Mouse (Mus musculus) urinary bladder, postnatal 4 days (tissue): ENCODE results near the gene Phldb3.
A peak's percentile ranks its signal among the peaks of the same experiment; 100 is the strongest.
"Not testable (repeated sequence)": the region's sequence is repeated elsewhere in the genome, so short reads cannot be mapped to it uniquely, and the experiment has no call there.

ENCODE experiments used
- DNase-seq, 2 experiments: peaks; one replicate each; pipeline ENCODE4 v3.0.0; 2021 to 2022; ENCODE audit warnings: low spot score in 2 of 2

Gene Phldb3

DNA sequence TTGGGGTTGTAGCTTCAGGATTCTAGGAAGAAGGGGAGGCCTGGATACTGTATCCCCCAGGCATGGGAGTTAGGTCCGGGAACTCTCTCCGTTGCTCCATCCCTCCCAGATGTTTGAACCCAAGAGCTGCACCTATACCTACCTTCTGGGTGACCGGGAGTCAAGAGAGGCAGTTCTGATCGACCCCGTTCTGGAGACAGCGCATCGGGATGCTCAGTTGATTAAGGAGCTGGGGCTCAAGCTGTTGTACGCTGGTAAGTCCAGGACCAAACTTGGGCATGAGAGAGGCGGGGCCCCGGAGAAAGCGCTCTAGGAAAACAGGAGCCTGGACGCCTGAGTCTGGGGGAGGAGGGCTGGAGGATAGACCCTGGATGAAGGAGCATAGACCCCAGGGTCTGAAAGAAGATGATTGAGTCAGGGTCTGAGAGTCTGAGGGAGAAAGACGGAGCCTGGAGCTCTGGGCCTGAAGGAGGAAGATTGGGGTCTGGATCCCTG, 16.2 kb upstream of the Phldb3 start:
- no peak for DNase-seq

DNA sequence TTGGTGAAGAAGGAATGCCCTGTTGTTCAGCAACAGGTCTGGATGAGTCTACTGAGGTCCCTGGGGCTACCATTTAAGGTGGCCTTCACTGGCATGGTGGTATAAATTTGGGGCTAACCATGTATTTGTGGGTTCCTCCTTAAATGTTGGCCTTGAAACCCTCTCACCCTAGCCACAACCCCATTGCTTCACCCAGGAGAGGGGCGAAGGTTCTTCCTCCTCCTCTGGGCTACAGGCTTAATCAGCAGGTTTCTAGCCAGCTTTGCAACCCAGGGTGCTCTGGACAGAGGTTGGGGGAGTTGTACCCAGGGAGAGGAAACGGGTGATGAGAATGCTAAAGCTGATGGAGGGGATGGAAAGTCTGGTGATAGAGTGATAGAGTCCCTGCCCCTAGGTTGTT, 15.1 kb upstream of the Phldb3 start:
- no peak for DNase-seq

DNA sequence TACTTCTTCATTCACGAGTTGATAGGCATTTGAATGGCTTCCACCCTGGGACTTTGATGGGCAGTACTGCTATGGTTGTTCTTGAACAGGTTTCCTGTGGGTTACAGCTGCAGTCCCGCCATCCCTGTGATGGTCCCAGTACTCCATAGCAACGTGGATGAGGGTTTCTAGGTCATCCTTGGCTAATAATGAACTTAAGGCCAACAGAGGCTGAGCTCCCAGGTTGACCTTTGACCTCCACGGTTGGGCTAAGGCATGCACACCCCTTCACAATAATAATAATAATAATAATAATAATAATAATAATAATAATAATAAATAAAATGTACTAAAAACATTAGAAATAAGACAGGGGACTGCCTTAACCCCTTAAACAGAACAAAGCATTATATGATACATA, 12.4 kb upstream of the Phldb3 start:
- no peak for DNase-seq

DNA sequence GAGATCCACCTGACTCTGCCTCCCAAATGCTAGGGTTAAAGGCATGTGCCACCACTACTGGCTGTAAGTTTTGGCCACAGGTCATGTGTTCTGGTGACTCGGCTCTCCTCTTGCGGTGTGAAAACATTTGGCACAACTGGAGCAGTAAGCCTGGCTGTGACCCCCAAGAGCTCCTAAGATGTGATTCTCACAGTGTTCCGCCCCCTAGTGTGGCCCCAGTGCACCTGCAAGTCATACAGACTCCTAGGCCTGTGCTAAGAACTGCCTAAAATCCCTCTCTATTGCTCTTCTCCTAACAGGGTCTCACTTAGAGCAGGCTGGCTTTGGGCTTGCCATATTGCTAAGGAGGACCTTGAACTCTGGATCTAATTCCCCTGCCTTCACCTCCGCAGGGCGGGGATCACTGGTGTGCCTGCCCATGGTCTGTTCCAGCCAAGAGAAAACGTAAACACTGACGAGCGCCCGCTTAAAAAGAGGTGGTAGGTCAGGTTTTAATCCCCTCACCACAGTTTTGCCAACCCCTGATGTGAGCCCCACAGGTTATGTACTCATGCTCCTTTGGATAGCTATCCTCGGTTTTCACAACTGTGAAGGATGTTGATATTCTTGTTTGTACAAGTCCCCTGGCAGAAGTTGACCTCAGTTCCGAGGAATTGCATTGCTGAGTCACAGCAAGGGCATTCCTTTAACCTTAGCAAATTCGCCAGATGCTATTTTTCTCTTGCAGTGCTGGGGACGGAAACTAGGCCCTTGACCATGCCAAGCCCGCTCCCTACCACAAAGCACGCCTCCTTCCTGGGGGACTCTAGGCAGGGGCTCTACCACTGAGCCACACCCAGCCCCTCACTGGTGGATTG, 11.1 kb upstream of the Phldb3 start:
- no peak for DNase-seq

DNA sequence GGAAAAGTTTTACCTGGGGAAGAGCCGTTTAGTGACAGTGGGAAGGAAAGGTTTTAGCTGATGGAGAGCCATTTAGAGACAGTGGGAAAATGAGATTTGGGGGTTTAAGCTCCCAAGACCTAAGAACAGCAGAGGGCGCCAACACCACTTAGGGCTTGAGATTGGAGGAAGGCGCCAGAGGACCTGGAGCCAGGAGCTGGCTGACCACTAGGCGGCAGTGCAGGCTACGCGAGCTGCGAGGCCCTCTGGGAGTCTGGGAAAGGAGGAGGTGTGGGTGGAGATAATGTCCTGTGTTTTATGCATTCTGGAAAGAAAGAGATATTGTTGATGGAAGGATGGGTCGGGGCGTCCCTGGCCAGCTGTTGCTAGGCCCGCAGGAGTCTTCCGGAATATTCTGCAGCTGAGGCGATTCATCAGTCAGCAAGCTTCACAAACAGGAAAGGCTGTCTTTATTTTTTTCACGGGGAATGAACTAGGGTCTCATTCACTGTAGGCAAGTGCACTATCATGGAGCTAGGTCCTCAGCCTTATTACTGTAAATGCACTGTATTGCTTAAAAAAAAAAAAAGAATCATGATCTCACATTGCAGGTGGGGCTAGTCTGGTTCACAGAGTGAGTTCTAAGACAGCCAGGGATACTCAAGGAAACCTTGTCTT, 9.5 kb upstream of the Phldb3 start:
- DNase-seq: peak; percentile 90 to 98

DNA sequence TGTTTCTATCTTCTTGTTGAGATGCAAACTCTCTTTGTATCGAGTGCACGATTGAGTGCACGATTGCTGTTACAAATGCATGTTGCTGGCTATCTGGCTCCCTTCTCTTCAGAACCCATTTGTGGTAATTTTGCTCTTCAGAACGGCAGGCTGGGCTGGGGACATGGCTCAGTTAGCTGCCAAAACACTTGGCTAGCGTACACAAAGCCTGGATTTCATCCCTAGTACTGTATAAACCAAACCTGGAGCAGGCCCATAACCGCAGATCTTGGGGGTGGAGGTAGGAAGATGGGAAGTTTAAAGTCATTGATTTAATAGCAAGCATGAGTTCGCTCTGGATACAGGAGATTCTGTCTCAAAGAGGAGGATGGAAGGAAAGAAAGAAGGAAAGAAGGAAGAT, 5.0 kb upstream of the Phldb3 start:
- no peak for DNase-seq

DNA sequence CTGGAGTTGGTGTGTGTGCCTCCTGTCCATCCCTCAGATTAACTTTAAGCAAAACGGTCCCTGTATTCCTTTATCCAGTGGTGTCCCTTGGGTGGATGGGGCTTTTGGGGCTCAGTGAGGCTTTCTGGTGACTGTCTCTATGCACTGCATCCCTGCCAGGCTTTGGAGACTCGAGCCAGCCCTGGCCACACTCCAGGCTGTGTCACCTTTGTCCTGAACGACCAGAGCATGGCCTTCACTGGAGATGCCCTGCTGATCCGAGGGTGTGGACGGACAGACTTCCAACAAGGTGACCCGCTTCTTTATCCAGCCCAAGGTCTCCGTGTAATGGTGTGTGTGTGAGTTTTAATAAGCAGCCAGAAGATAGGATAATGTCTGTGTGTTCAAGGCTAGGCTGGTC, 4.5 kb upstream of the Phldb3 start:
- DNase-seq: no peak

DNA sequence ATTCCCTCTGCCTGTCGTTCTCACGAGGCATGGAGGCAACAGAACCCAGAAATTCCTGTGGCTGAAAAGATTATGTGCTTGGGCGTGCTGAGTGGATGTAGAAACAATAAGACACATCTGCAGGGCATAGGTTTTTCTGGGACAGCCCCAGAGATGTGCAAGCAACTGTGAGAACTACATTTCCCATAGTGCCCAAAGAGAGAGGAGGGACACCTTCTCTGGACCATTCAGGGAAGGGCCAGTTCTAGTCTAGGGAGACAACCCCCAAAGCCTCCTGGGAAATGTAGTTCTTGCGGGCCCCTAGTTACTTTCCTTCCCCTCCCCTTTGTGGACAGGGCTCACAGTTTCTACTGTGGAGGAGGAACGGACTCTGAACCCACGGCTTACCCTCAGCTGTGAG, 2.5 kb upstream of the Phldb3 start:
- DNase-seq: no peak

DNA sequence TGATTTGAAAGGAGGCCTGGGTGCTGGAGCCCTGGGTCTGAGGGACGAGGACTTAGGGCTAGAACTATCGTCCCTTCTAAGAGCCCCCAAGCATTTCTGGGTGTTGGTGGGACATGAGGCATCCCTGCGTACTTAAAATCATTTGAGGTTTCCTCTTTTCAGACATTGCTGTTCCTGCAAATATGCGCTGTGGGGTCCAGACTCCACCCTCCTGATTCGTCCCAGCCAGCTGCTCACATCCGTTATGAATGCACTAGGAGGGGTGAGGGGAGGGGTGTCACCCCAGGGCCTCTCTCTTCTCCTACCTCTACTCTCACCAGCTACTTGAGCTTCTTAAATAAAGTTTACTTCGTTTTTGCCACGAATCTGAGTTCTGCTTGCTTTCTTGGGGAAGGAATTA, 2.0 kb upstream of the Phldb3 start:
- DNase-seq: no peak

DNA sequence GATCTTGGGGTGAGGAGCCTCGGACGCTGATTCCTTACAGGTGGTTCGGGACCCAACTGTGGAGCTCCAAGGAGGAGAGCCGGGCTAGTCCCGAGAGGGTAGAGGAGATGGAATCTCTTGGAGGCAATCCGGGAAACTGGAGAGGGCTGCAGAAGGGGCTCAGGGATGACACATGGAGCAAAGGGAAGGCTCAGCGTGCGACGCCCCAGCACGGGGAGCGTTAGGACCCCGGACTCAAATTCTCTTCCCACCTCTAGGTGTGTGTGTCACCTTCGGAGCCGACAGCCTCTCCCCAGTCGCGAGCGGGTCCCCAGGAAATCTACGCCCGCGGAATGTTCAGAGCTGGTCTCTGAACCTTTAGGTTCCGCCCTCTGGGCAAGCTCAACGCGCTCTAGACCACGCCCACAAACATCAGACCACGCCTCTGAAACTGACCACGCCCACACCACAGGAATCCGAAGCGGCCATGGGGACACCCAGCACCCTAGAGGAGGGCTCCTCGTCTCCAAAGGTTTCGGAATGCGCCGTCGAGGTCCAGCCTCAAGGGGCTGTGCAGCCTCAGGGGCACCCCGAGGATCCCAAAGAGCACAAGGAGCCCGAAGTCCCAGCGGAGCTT, 424 bp downstream of the Phldb3 start:
- DNase-seq: peak; percentile 84 to 94

DNA sequence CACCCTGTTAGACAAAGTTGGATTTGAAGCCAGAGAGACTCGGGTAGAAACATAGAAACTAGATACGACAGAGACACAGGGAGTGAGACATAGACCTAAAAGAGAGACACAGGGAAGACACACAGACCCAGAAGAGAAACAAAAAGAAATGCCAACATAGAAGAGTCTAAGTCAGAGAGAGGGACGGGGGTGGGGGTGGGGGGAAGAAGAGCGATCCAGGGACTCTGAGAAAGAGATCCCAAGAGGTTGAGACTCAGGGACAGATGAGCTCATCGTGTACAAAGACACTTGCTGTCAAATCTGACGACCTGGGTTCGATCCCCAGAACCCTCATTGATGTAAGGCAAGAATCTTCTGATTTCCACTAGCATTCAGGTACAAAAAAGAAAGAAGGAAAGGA, 1.1 kb downstream of the Phldb3 start:
- DNase-seq: no peak

DNA sequence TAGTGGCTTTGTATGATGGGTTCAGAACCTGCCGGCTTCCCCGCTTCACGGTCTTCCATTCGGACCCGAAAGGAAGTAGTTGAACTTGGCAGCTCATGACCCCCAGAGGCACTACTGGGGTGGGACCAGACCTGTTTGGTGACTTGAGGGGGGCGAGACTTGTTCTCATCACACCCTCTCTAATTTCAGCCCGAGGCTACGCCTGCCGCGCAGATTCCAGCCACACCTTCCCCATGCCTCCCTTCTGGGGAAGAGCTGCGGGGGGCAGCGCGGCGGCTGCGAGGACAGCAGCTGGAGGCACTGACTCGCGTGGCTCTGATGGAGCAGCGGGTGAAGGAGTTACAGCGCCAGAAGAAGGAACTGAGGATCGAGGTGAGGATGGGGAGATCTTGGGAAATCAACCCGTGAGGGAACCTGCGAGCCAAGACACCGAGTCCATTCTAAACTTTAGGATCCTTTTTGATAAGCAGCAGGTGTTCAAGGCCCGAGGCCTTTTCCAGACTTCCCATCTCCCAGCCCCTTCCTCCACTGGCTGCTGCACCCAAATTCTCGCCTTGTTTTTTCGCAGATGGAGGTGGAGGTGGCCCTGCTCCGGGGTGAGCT, 1.8 kb downstream of the Phldb3 start:
- no peak for DNase-seq

DNA sequence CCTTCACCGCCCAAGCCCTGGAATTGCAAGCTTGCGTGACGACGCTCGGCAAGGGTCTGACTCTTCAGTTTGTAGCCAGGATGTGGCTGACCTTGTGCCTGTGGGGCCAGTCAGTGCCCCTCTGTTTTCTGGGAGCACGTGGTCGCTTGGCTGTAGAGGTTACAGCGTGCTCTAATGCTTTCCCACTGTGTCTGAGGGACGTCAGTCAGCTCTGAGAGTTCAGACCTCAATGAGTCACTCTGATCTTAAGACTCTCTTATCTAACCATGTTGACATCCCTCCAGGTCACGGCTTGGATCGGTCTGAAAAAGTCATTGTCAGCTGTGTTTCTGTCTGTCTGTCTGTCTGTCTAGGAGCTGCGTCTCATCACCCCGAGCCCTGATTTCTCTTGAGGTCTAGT, 4.3 kb downstream of the Phldb3 start:
- no peak for DNase-seq

DNA sequence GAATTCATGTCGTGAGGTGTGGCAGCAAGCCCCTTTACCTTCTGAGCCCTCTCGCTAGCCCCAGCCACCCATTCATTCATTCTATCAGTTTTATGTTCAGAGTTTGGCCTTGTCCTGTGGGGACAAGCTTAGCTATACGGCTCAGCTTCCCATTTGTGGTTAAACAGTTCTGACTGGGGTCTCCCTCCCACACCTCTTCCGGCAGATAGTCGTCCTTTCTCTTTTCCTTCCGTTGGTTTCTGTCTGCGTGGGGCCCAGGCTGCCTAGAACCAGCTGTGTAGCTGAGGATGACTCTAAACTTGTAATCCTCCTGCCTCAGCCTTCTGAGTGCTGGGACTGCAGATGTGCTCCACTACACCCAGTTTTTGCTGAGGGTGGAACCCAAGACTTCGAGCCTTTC, 7.2 kb downstream of the Phldb3 start:
- DNase-seq: no peak

DNA sequence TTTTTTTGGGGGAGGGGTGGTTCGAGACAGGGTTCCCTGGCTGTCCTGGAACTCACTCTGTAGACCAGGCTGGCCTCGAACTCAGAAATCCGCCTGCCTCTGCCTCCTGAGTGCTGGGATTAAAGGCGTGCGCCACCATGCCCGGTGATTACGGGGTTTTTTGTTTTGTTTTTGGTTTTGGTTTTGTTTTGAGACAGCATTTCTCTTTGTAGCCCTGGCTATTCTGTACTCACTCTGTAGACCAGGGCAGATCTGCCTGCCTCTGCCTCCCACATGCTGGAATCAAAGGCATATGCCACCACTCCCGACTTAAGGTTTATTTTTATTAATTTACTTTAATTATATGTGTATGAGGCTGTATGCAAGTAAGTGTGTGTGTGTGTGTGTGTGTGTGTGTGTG, 7.8 kb downstream of the Phldb3 start:
- not testable (repeated sequence) for DNase-seq

DNA sequence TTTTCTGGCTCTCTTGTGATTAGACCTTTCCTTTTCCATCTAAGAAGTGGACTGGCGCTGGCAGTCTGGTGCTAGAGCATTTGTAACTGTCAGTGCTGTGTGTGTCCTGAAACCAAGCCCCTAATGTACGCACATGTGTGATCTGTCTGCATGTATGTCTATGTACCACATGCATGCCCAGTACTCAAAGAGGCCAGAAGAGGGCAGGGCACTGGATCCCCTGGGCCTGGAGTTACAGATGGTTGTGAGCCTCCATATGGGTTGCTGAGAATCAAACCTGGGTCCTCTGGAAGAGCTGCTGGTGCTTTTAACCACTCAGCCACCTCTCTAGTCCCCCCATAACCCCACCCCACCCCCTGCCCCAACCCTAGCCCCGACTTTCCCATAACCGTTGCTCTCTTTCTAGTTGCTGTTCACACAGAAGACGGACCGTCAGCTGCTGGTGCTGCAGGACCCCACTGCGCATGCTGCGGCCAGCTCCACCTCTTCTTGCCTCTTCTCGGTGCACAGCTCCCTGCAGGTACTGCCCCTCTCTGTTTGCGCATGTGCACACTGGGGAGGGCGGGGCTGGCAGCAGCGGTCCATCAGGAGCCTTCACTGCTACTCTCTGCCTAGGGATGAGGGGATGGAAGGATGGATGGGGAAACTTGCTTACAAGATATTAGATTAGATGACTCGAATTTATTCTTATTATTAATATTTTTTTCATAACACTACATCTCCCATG, 9.3 kb downstream of the Phldb3 start:
- no peak for DNase-seq

DNA sequence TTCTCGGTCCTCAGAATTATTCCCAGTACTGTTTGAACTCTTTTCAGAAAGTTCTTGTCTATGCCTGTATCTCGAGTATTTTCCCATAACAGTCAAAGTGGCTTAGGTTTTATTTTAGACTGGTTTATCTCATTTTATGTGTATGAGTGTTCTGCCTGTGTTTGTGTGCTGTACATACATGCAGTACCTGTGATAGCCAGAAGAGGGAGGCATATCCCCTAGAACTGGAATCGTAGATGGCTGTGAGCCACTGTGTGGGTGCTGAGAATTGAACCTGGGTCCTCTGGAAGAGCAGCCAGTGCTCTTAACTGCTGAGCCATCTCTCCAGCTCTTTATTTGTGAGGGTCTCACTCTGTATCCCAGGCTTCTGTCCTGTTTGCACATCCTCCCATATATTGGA, 10.6 kb downstream of the Phldb3 start:
- DNase-seq: no peak

DNA sequence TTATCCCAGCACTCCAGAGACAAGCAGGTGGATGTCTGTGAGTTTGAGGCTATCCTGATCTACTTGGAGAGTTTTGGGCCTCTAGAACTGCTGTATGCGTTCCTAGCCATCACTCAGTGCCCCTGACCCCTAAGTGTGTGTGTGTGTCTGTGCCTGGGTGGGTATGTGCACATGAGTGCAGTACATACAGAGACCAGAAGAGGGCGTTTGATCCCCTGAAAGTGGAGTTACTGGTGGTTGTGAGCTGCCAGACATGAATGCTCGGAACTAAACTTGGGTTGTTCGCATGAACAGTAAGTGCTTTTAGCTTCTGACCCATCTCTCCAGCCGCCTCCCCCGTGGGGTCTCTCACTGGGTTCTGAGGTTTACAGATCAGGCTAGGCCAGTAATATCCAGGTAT, 12.4 kb downstream of the Phldb3 start:
- DNase-seq: no peak

DNA sequence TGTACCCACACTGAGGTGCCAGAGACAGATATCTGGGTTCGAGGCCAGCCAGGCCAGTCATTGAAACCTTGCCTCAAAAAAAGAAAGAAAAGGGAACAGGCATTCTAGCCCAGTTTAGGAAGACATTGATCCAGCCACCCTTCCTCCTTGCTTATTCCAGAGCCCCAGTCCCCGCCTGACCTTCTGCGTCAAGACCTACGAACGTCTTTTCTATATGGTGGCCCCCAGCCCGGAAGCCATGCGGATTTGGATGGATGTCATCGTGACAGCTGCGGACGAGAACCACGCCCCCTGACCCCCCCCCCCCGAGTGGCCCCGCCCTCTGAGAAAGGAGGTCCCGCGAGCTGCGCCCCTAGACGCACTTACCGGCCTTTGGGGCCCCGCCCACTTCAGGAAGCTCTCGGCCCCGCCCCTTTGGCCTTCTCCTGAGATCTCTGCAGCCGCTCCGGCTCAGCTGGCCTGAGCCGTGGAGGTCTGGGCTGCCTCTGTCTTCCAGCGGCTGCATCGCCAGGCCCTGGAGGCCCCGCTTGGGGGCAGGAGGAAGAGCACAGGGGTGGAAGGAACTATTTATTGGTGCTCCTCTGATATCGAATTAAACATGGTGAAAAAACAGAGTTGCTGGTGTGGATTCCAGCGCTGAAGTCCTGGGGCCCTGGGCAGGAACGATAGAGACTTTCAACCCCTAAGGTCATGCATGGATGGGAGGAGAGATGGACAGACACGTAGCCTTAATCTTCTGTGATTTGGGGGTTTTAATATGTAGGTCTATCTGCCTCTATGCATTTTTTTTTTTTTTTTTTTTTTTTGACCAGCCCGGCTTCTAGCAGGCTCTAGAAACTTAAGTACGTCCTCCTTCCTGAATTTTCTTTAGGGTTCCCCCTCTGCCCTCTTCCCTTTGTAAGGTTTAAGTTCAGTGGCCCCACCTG, 18.4 kb downstream of the Phldb3 start:
- DNase-seq: peak; percentile 79 to 86

DNA sequence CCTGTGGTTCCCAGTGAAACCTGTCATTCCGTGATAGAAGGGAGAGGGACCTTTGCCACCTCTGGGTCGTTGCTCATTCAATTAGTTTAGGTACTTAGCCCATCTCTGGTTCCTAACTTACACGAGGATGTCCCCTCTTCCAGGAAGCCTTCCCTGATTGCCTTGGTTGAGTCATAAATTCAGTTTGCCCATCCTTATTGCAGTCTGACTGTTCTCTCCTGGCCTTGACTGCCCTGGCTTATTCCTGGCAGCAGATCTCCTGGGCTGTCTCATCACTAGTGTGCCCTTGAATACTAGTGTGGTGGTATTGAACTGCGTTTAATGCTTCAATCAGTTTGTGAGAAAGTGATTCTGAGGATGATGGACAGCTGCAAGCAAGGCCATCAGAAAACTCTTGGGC, 19.1 kb downstream of the Phldb3 start:
- no peak for DNase-seq
